Comparison of ENCODE assay signal across 27 mouse cellular contexts in the genomic region with DNA sequence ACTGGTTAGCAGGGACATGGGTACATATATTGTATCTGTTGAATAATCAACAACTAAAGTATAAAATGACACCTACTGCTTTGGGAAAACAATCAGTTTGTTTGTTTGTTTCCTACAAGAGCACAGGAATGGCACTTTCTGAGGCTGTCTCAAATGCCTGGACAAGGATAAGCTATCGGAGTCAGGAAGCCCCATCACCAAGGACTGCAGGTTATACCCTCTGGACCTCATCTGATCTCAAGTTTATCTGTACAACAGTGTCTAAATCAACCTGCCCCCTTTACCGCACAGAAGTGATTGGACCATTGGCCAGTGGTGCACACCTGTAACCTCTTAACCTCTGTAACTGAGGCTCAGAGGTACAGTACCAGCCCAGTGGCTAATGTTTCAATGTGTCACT.
"Had no signal": no experiment of that assay in that cellular context is flagged by ENCODE, and none has a peak within 500 bp of the region (broad histone marks: within the 10 kb centered on the region; RNA-seq: fewer than 3 reads in every experiment).

No protein-coding gene starts in this region.

- ATAC-seq: forebrain, embryonic 13.5 days; forebrain, embryonic 14.5 days; forebrain, embryonic 15.5 days; forebrain, embryonic 16.5 days; forebrain, postnatal 0 days had no signal

- H3K4me3 ChIP-seq: embryonic facial prominence, embryonic 10.5 days; embryonic facial prominence, embryonic 12.5 days; embryonic facial prominence, embryonic 13.5 days; embryonic facial prominence, embryonic 15.5 days; erythroblast, embryonic 14.5 days; forebrain, embryonic 10.5 days; forebrain, embryonic 12.5 days; forebrain, embryonic 13.5 days; forebrain, embryonic 15.5 days; gastrocnemius, adult 2 months; heart, adult 2 months had no signal

- H3K27me3 ChIP-seq: embryonic facial prominence, embryonic 12.5 days; embryonic facial prominence, embryonic 13.5 days; embryonic facial prominence, embryonic 15.5 days; forebrain, embryonic 12.5 days; forebrain, embryonic 13.5 days; forebrain, embryonic 15.5 days had no signal

- DNase-seq: cerebellum, adult 2 months; cerebellum, adult 8-10 months; cerebellum, adult 9-10 months; cerebellum, adult 9-11 months; cerebellum, postnatal 10 days; cerebellum, postnatal 14 days; cerebellum, postnatal 25 days; cerebellum, postnatal 36 days; embryo, embryonic 11 days; forebrain, postnatal 0 days; gastrocnemius, adult 2 months; gastrocnemius, postnatal 10 days; gastrocnemius, postnatal 14 days; gastrocnemius, postnatal 25 days; gastrocnemius, postnatal 36 days; heart, adult 2 months had no signal

- H3K27ac ChIP-seq: embryonic facial prominence, embryonic 10.5 days; embryonic facial prominence, embryonic 12.5 days; embryonic facial prominence, embryonic 13.5 days; embryonic facial prominence, embryonic 15.5 days; forebrain, embryonic 10.5 days; forebrain, embryonic 12.5 days; forebrain, embryonic 13.5 days; forebrain, embryonic 15.5 days; gastrocnemius, adult 2 months; heart, adult 2 months had no signal

- H3K9ac ChIP-seq: embryonic facial prominence, embryonic 12.5 days; embryonic facial prominence, embryonic 13.5 days; embryonic facial prominence, embryonic 15.5 days; forebrain, embryonic 12.5 days; forebrain, embryonic 13.5 days; forebrain, embryonic 15.5 days; forebrain, postnatal 0 days had no signal

- H3K4me2 ChIP-seq: embryonic facial prominence, embryonic 12.5 days; embryonic facial prominence, embryonic 13.5 days; embryonic facial prominence, embryonic 15.5 days; forebrain, embryonic 12.5 days; forebrain, embryonic 13.5 days; forebrain, embryonic 15.5 days had no signal

- H3K9me3 ChIP-seq: embryonic facial prominence, embryonic 10.5 days; embryonic facial prominence, embryonic 12.5 days; embryonic facial prominence, embryonic 13.5 days; embryonic facial prominence, embryonic 15.5 days; forebrain, embryonic 10.5 days; forebrain, embryonic 12.5 days; forebrain, embryonic 13.5 days; forebrain, embryonic 15.5 days had no signal

- H3K36me3 ChIP-seq: embryonic facial prominence, embryonic 12.5 days; embryonic facial prominence, embryonic 15.5 days had no signal

- H3K4me1 ChIP-seq: embryonic facial prominence, embryonic 10.5 days; embryonic facial prominence, embryonic 12.5 days; embryonic facial prominence, embryonic 13.5 days; embryonic facial prominence, embryonic 15.5 days; forebrain, embryonic 12.5 days; forebrain, embryonic 13.5 days; forebrain, embryonic 15.5 days had no signal
